Mouse (Mus musculus): Measurements from ENCODE around the gene Htr2a. TPM values are rescaled to one million over a fixed set of nuclear protein-coding genes. Genes with fewer than 3 reads are reported as not detected.

Htr2a gene
- polyA plus RNA-seq, 1 experiment from 2014 or later: 0.41 TPM

DNA sequence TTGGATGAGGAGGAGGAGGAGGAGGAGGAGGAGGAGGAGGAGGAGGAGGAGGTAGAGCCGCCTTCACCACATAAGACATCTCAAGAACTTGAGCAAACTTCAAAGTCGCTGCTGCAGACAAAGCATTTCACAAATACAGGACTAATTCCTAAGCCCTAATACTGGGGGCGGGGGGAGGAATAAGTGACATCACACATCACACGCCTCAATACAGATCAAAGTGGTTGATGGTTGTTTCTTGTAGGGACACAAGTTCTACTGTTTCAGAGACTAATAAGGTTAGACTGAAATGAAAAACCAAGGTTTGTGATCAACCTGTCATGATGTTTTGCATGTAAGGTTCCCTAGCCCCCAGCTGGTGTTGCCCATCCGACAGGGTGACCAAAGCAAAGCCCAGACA, 39.2 kb downstream of the Htr2a start:
- no peaks in the 10 kb centered on the region for H3K4me1 ChIP-seq (ENCODE audit: control insufficient read depth, insufficient read depth, low read length)
- no peak overlapping the region for H3K4me2 ChIP-seq
- ATAC-seq (ENCODE audit: low FRiP score) (no peak), DNase-seq (ENCODE audit: low spot score, missing footprints) (no peak)
- no peak overlapping the region for H3K4me3 ChIP-seq (ENCODE audit: low read depth, low read length)
- no peaks in the 10 kb centered on the region for H3K9me3 ChIP-seq (ENCODE audit: control insufficient read depth, low read length)
- H3K36me3 ChIP-seq (ENCODE audit: control insufficient read depth, insufficient read depth, low read length): no peaks in the 10 kb centered on the region
- WGBS: 81% methylated on average over 5 of the region's 5 CpGs
- H3K9ac ChIP-seq (ENCODE audit: low read length): no peak overlapping the region
- no peaks in the 10 kb centered on the region for H3K27me3 ChIP-seq (ENCODE audit: control insufficient read depth, insufficient read depth, low read length)
- H3K27ac ChIP-seq (ENCODE audit: low read depth, low read length): no peak overlapping the region

DNA sequence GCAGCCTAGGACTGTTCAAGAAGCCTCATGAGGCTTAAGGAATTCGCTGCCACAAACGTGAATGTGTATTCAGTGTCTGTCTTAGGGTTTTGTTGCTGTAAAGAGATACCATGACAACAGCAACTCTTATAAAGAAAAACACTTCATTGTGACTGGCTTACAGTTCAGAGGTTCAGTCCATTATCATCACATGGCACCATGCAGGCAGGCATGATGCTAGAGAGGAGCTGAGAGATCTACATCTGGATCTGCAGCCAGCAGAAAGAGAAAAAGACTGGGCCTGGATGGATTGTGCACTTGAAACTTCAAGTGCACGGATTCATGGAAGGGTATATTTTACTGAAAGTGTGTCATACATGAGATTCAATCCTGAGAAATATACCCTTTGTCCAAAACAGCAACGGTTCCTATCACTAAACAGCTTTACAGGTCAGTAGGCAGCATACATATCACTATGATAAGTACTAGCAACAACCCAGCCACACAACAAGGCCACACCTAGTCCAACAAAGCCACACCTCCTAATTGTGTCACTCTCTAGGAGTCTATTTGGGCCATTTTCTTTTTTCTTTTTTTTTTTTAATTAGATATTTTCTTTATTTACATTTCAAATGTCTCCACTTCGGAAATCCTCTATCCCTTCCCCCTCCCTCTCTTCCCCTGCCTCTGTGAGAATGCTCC, 43.8 kb downstream of the Htr2a start:
- Histone ChIP-seq H3K4me2 (no peak overlapping the region), H3K4me3 (ENCODE audit: low read depth, low read length) (no peak overlapping the region), H3K9ac (ENCODE audit: low read length) (no peak overlapping the region), H3K27me3 (ENCODE audit: control insufficient read depth, insufficient read depth, low read length) (no peaks in the 10 kb centered on the region), H3K9me3 (ENCODE audit: control insufficient read depth, low read length) (no peaks in the 10 kb centered on the region), H3K36me3 (ENCODE audit: control insufficient read depth, insufficient read depth, low read length) (no peaks in the 10 kb centered on the region), H3K27ac (ENCODE audit: low read depth, low read length) (no peak overlapping the region), H3K4me1 (ENCODE audit: control insufficient read depth, insufficient read depth, low read length) (no peaks in the 10 kb centered on the region)
- no peak for ATAC-seq (ENCODE audit: low FRiP score)
- WGBS: 79% methylated on average over 5 of the region's 5 CpGs
- DNase-seq (ENCODE audit: low spot score, missing footprints): no peak

DNA sequence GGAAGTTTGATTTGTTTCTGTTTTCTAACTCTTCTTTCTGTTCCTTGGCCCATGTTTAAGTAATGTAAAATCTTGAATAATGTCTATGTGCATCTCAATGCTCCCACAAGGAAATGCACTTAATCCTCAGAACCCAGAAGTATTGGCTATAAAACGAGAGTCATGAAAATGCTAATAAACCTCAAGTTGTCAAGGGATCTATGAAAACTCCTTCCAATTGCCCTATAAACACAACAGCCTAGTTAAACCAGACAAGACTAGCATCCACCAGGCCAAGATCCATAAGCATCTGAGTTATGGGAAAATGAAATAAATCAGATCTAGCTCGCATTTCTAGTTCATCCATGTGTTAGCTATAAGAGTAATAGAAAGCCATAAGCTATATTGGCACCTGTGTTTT, 51.3 kb downstream of the Htr2a start:
- Histone ChIP-seq H3K4me1 (ENCODE audit: control insufficient read depth, insufficient read depth, low read length) (no peaks in the 10 kb centered on the region), H3K9ac (ENCODE audit: low read length) (no peak overlapping the region), H3K9me3 (ENCODE audit: control insufficient read depth, low read length) (no peaks in the 10 kb centered on the region), H3K4me2 (no peak overlapping the region), H3K4me3 (ENCODE audit: low read depth, low read length) (no peak overlapping the region), H3K27ac (ENCODE audit: low read depth, low read length) (no peak overlapping the region), H3K36me3 (ENCODE audit: control insufficient read depth, insufficient read depth, low read length) (no peaks in the 10 kb centered on the region), H3K27me3 (ENCODE audit: control insufficient read depth, insufficient read depth, low read length) (no peaks in the 10 kb centered on the region)
- 95% methylated on average over 2 of the region's 2 CpGs for WGBS
- ATAC-seq (ENCODE audit: low FRiP score): no peak
- DNase-seq (ENCODE audit: low spot score, missing footprints): no peak

DNA sequence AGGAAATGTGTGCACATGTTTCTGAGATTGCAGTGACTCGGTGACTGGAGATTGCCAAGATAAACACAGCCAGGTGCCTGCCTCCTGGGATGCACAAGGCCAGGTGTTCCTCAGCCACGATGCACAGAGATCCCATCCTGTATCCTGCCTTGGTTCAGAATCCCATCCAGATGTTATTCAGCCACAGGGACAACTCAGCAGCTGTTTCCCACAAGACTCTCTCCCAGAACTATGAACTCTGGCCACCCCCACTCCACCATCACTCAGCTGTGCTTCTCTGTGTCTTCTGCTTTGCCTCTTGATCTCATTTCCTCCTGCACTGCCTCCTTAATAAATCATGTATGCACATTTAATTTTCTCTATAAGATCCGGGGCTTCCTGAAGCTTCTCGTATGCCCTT, 56.1 kb downstream of the Htr2a start:
- no peaks in the 10 kb centered on the region for H3K27me3 ChIP-seq (ENCODE audit: control insufficient read depth, insufficient read depth, low read length)
- no peak for DNase-seq (ENCODE audit: low spot score, missing footprints)
- no peaks in the 10 kb centered on the region for H3K9me3 ChIP-seq (ENCODE audit: control insufficient read depth, low read length)
- H3K4me2 ChIP-seq: no peak overlapping the region
- no peak overlapping the region for H3K4me3 ChIP-seq (ENCODE audit: low read depth, low read length)
- no peak overlapping the region for H3K9ac ChIP-seq (ENCODE audit: low read length)
- no peaks in the 10 kb centered on the region for H3K4me1 ChIP-seq (ENCODE audit: control insufficient read depth, insufficient read depth, low read length)
- WGBS: 80% methylated on average over 4 of the region's 4 CpGs
- H3K27ac ChIP-seq (ENCODE audit: low read depth, low read length): no peak overlapping the region
- H3K36me3 ChIP-seq (ENCODE audit: control insufficient read depth, insufficient read depth, low read length): no peaks in the 10 kb centered on the region
- no peak for ATAC-seq (ENCODE audit: low FRiP score)

DNA sequence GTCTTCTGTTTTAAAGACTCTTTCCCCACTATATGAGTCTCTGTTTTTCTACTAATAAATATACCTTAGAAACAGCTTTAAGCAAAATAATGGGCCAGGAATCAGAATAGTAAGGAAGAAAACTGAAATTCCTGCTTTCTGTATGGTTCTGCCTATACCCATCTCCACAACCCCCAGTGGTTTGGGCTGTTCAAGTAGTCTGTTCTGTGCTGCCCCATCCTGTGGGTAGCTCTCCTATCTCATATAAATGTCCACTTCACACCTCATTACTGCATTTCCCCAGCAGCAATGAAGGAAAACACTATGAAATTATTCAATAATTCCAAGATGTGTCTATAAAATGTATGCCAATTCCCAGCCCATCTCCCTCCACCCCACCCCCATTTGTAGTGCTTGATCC, 56.8 kb downstream of the Htr2a start:
- H3K27me3 ChIP-seq (ENCODE audit: control insufficient read depth, insufficient read depth, low read length): no peaks in the 10 kb centered on the region
- H3K36me3 ChIP-seq (ENCODE audit: control insufficient read depth, insufficient read depth, low read length): no peaks in the 10 kb centered on the region
- DNase-seq (ENCODE audit: low spot score, missing footprints): no peak
- no peak overlapping the region for H3K27ac ChIP-seq (ENCODE audit: low read depth, low read length)
- H3K4me3 ChIP-seq (ENCODE audit: low read depth, low read length): no peak overlapping the region
- H3K4me1 ChIP-seq (ENCODE audit: control insufficient read depth, insufficient read depth, low read length): no peaks in the 10 kb centered on the region
- ATAC-seq (ENCODE audit: low FRiP score): no peak
- H3K9me3 ChIP-seq (ENCODE audit: control insufficient read depth, low read length): no peaks in the 10 kb centered on the region
- H3K9ac ChIP-seq (ENCODE audit: low read length): no peak overlapping the region
- H3K4me2 ChIP-seq: no peak overlapping the region

DNA sequence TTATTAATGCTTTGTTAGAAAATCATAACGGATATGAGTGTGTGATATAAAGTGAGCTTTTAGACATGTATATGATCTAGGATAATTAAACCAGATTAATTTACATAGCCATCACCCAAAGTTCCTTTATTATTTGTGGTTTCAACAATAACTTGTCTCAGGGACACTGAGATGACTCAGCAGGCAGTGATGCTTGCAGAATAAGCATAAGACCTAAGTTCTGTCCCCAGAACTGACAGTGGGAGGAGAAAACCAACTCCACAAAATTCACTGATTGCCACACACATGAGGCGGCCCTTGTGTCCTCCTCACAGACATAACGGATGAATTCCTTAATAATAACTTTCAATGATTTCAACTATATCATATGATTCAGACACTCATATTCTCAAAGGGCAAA, 58.6 kb downstream of the Htr2a start:
- H3K9me3 ChIP-seq (ENCODE audit: control insufficient read depth, low read length): no peaks in the 10 kb centered on the region
- no peaks in the 10 kb centered on the region for H3K27me3 ChIP-seq (ENCODE audit: control insufficient read depth, insufficient read depth, low read length)
- ATAC-seq (ENCODE audit: low FRiP score) (no peak), DNase-seq (ENCODE audit: low spot score, missing footprints) (no peak)
- H3K4me1 ChIP-seq (ENCODE audit: control insufficient read depth, insufficient read depth, low read length): no peaks in the 10 kb centered on the region
- no peak overlapping the region for H3K9ac ChIP-seq (ENCODE audit: low read length)
- H3K4me3 ChIP-seq (ENCODE audit: low read depth, low read length): no peak overlapping the region
- WGBS: 84% methylated on average over 3 of the region's 3 CpGs
- no peak overlapping the region for H3K27ac ChIP-seq (ENCODE audit: low read depth, low read length)
- H3K36me3 ChIP-seq (ENCODE audit: control insufficient read depth, insufficient read depth, low read length): no peaks in the 10 kb centered on the region
- no peak overlapping the region for H3K4me2 ChIP-seq

DNA sequence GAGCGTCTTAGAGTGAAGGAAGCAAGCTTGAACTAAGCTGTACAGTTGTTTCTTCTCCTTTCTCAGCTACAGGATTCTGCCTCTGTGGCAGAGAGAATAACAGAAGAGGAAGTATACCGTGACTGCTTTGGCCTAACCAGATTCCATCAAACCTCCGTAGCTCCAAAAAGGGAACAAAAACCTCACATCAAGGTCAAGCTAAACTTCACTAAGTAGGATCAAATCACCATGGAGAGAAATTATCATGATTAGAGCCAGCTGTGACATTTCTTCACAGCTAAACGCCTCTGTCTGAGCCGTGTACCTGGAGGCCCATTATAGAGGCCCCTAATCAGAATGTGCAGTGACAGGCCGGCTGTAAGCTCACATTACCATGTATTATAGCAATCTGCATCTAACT, 63.3 kb downstream of the Htr2a start:
- ATAC-seq (ENCODE audit: low FRiP score): no peak
- H3K36me3 ChIP-seq (ENCODE audit: control insufficient read depth, insufficient read depth, low read length): no peaks in the 10 kb centered on the region
- 61% methylated on average over 6 of the region's 6 CpGs for WGBS
- no peaks in the 10 kb centered on the region for H3K9me3 ChIP-seq (ENCODE audit: control insufficient read depth, low read length)
- H3K4me3 ChIP-seq (ENCODE audit: low read depth, low read length): no peak overlapping the region
- H3K4me2 ChIP-seq: no peak overlapping the region
- no peaks in the 10 kb centered on the region for H3K27me3 ChIP-seq (ENCODE audit: control insufficient read depth, insufficient read depth, low read length)
- no peak for DNase-seq (ENCODE audit: low spot score, missing footprints)
- H3K9ac ChIP-seq (ENCODE audit: low read length): no peak overlapping the region
- no peaks in the 10 kb centered on the region for H3K4me1 ChIP-seq (ENCODE audit: control insufficient read depth, insufficient read depth, low read length)
- H3K27ac ChIP-seq (ENCODE audit: low read depth, low read length): no peak overlapping the region

DNA sequence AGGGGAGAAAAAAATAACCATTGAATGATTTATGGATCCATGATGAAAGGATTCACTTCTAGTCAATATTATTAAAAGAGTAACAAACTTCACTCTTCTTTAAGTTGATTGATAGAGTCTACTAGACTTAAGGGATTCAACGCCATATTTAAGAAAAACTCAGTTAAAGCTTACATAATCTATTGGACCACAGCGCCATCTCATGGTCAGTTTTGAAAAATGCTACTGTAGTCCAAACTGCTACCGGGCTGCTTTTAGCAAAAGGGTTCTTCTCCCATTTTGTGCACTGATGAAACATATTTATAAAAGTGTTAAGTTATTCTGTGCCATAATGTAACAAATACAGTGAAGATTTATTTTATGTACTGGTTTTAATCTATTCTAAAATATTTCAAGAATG, 68.4 kb downstream of the Htr2a start:
- no peak overlapping the region for H3K9ac ChIP-seq (ENCODE audit: low read length)
- H3K36me3 ChIP-seq (ENCODE audit: control insufficient read depth, insufficient read depth, low read length): no peaks in the 10 kb centered on the region
- H3K4me3 ChIP-seq (ENCODE audit: low read depth, low read length): no peak overlapping the region
- DNase-seq (ENCODE audit: low spot score, missing footprints) (peak; percentile 92), ATAC-seq (ENCODE audit: low FRiP score) (no peak)
- 40% methylated on average over 3 of the region's 3 CpGs for WGBS
- H3K4me2 ChIP-seq: no peak overlapping the region
- no peak overlapping the region for H3K27ac ChIP-seq (ENCODE audit: low read depth, low read length)
- no peaks in the 10 kb centered on the region for H3K4me1 ChIP-seq (ENCODE audit: control insufficient read depth, insufficient read depth, low read length)
- H3K9me3 ChIP-seq (ENCODE audit: control insufficient read depth, low read length): no peaks in the 10 kb centered on the region
- H3K27me3 ChIP-seq (ENCODE audit: control insufficient read depth, insufficient read depth, low read length): no peaks in the 10 kb centered on the region

DNA sequence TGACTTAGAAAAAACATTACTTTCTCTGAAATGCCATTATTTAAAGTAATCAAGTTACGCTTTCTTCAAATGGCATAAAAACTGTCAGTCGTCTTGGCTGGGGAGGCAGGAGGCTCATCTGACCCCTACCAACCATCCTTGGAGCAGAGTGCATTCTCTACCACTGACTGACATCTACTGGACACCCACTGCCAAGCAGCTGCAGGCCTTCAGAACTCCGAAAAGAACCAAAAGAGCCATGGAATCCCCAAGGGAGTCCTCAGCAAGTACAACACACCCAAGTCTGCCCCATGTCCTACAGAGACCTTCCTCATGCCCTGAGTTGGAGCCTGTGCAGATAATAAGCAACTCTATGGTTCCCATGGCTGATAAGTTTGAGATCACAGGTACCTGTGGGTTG, 82.9 kb downstream of the Htr2a start:
- H3K9me3 ChIP-seq (ENCODE audit: control insufficient read depth, low read length): no peaks in the 10 kb centered on the region
- H3K9ac ChIP-seq (ENCODE audit: low read length): no peak overlapping the region
- H3K4me2 ChIP-seq: no peak overlapping the region
- H3K4me3 ChIP-seq (ENCODE audit: low read depth, low read length): no peak overlapping the region
- DNase-seq (ENCODE audit: low spot score, missing footprints): no peak
- H3K27me3 ChIP-seq (ENCODE audit: control insufficient read depth, insufficient read depth, low read length): no peaks in the 10 kb centered on the region
- H3K4me1 ChIP-seq (ENCODE audit: control insufficient read depth, insufficient read depth, low read length): no peaks in the 10 kb centered on the region
- no peak for ATAC-seq (ENCODE audit: low FRiP score)
- H3K36me3 ChIP-seq (ENCODE audit: control insufficient read depth, insufficient read depth, low read length): no peaks in the 10 kb centered on the region
- H3K27ac ChIP-seq (ENCODE audit: low read depth, low read length): no peak overlapping the region
- WGBS: 71% methylated on average over 3 of the region's 3 CpGs
